Mouse (Mus musculus) gastrocnemius, postnatal 25 days (tissue): ENCODE results near the gene Brf1. TPM values are rescaled to one million over a fixed set of nuclear protein-coding genes. Genes with fewer than 3 reads are reported as not detected.

Experiments used
- DNase-seq: peaks from one replicate; pipeline ENCODE4 v3.0.0; 2022
- total RNA-seq, 2 experiments: library from RNA; stranded (reverse); gene quantifications; 1 replicate in 1 of 2; 2 replicates in 1 of 2; pipeline ENCODE4 v1.2.3; 2021

The Brf1 gene
- total RNA-seq, 2 experiments from 2014 or later, result 19.3 to 19.4 TPM

DNA sequence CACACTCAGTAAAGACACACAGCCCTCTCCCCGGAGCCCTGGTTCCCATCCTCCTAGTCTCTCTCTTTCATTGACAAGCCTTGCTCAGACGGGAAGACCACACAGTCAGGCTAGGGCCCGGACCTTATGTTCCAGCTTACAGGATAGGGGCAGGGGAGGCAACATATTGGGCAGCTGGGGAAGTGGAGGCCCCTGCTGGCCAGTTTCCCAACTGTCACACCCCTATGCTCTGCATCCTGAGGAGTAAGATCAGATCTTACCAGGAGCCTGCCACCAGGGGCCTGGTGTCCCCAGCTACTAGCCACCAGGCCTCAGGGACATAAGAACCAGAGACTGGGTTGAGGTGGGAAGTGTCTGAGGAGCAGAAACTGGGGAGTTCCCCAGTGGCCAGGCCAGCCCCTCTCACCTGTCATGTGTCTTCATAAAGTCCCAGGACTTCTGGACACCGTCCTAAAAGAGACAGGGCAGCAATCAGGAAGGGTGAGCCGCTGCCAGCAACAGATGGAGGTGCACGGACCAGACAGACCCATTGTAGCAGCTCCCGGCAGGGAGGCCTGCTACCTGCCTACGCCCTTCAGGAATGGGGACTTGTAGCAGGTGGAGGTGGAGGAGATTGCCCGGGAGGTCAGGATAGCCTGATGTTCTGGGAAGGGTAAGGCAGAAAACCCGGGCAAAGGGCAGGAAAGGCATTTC lies 61.5 kb downstream of the Brf1 start:
- DNase-seq, result no peak

GRCm38 (mm10) chr12:112938366-112938765 lies 62.1 kb downstream of the Brf1 start:
- no peak for DNase-seq

DNA sequence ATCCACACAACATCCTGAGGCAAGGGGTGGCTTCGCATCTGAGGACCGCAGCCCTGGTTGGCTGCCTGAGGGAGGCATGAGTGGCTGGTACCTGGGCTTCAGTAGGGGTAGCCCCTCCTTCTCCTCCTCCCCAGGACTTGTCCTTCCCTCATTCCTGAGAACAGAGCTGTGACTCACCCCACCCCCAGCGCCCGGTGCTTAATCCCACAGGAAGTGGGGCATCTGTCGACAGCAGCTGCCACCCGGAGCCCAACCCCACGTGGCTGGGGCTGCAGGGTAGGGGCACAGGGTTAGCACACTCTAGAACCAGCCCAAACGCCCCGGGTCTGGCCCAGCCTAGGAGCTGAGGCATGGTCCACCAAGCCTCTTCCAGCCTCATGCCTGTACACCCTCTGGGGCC lies 62.6 kb downstream of the Brf1 start:
- DNase-seq, result no peak

GRCm38 (mm10) chr12:112932647-112933046 lies 67.9 kb downstream of the Brf1 start:
- DNase-seq, result peak; percentile 76

GRCm38 (mm10) chr12:112929562-112930352 lies 70.7 kb downstream of the Brf1 start, which contains the start of gene Jag2:
TSS of gene Jag2 (minus strand) at chr12:112929776.
- DNase-seq, result peak; percentile 82

GRCm38 (mm10) chr12:112928401-112929241 lies 71.9 kb downstream of the Brf1 start:
- DNase-seq, result no peak

DNA sequence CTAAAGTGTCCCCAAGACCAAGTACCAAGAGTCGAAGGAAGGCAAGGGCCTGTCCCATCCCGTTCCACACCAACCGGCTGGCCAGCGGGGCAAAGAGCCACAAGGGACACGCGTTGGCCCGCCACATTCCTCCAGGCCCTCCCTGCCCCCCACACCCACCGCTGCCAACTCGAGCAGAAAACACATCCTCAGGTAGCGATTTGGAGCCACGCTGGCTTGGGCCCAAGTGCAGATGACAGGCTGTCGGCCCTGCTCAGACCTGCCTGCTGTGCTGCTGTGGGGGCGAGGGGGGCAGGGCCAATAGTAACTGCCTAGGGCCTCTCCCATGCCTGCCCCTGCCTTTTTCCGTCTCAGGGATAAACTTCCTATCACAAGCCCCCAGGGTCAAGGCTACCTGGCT lies 73.2 kb downstream of the Brf1 start:
- DNase-seq, result no peak

DNA sequence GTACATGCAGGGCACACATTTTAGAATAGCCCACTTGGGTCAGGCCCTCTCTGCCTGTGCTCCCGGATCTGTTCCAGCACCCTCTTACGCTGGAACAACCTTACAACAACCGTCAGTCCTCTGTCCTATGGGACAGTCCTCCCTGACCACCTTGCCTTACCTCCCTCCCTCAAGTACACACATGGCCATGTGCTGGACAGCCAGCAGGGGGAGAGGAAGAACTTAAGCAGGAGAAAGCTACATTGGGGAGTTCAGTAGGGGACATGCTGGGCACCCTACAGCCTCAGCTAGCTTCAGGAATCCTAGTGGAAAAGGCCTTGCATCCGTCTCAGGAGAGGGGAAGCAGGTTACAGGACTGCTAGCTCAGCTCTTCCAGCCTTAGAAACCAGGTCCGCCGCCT lies 74.6 kb downstream of the Brf1 start:
- DNase-seq, result no peak

DNA sequence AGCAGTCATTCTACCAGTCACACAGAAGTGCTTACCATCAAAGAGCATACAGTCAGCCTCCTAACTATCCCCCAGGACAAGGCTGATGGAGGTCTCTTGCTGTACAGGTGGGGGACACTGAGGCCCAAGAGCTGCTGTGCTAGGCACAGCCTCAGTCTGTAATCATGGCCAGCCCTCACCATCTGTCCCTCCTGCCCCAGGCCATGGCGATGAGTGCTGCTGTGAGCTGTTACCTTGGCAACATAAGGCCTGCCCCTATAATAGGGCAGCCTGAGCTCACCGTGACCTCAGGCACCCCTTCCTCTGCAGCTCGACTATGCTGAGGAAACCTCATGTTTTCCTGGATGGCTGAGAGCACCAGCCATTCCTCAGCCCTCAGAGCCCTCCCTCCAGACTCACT lies 78.0 kb downstream of the Brf1 start:
- no peak for DNase-seq

DNA sequence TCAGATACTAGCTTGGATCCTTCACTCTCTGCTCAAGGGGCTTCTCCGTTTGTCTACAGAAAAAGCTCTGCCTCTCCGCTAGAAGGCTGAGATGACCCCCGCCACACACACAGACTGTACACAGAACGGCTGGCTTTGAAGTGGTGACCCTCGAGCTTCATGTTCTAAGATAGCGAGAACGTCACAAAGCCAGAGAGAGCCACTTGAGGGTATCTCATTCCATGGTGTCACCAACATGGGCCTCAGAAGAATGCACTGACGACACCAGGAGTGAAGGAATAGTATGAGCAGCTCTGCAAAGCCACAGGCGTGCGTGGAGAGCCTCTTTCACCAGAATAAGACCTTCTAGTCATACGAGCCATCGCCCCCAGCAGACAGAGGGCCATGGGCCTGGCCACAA lies 79.0 kb downstream of the Brf1 start:
- no peak for DNase-seq

DNA sequence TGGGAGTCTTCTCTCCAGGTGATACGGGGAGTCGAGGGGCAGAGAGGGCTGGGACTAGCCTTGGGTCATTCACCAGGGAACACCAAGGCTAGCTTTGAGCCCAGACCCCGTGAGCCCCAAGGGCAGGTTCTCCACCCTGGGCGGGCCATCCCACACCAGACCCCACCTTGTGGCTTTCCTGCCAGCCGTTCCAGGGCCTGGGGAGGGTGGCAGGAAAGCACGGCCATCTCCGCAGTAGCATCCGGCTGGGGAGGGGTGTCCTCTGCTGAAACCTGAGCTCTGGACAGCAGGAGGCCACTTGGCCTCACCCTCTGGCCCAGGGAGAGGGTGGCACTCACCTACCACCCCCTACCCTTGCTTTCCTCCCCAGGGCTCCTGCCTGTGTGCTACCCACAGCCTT lies 82.6 kb downstream of the Brf1 start:
- DNase-seq, result peak; percentile 45

DNA sequence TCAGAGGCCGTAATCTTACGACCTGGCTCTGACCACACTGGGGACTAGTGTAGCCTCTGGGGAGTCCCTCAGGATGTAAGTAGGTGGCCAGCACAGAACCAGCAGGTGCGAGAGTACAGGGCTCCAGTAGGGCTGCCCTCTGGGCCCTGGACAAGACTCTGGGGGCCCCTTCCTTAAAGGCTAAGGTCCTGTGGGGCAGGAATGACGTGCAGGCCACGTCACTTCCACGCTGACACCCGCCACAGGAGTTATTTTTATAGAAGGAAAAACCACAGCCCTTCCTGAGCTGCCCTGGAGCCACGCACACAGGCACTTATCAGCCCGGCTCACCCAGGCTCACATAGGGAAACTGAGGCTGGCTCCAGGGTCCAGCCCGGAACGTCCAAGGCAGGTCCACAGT lies 83.0 kb downstream of the Brf1 start:
- no peak for DNase-seq

- peak; percentile 86 for DNase-seq
These were observed 83.7 kb downstream of the Brf1 start for GRCm38 (mm10) chr12:112916698-112917400.

DNA sequence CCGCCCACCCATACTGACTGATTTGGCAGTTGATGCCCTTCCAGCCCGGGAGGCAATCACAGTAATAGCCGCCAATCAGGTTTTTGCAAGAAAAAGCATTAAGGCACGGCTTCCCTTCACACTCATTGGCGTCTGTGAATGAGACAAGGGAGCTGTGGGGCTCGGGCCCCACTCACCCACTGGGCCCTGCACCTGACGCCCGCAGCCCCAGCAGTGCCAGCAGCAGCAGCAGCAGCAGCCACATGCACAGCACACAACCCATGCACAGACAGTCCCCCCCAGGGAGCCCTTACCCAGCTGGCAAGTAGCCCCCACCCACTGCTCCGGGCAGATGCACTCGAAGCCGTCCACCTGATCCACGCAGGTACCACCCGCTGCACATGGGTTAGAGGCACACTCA lies 84.9 kb downstream of the Brf1 start:
- DNase-seq, result no peak

- DNase-seq, result peak; percentile 52
These were observed 86.0 kb downstream of the Brf1 start for GRCm38 (mm10) chr12:112914527-112914926.

- no peak for DNase-seq
These were observed 87.4 kb downstream of the Brf1 start for GRCm38 (mm10) chr12:112912951-112913745.

DNA sequence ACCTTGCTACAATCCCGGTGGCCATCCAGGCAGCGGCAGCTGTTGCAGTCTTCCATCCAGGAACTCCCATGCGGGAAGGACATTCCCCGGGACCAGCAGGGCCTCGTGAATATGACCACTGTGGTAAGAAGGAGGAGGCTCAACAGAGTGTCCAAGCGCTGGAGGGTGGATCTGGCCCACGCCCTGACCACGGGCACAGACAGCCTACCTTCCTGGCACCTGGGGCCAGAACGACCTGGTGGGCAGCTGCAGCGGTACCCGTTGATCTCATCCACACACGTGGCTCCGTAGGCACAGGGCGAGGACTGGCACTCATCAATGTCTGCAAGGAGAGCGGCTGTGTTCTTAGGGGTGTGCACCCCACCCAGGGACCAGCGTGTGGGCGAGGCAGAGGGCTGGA lies 88.8 kb downstream of the Brf1 start:
- no peak for DNase-seq
